Mouse (Mus musculus) urinary bladder, adult 2 months (tissue): Measurements from ENCODE around the gene Vangl2. TPM values are rescaled to one million over a fixed set of nuclear protein-coding genes. Genes with fewer than 3 reads are reported as not detected.

Source experiments
- DNase-seq: peaks from one replicate; pipeline ENCODE4 v3.0.0; 2022; ENCODE audit warnings: low spot score
- polyA plus RNA-seq: library from polyadenylated mRNA; depleted of rRNA; stranded (reverse); fragments of >200 nt; gene quantifications from 2 replicates; pipeline ENCODE4 v1.2.3, GENCODE M21; 2012; rRNA removed

Vangl2 gene
- polyA plus RNA-seq, 1 experiment, result 3.7 TPM

DNA sequence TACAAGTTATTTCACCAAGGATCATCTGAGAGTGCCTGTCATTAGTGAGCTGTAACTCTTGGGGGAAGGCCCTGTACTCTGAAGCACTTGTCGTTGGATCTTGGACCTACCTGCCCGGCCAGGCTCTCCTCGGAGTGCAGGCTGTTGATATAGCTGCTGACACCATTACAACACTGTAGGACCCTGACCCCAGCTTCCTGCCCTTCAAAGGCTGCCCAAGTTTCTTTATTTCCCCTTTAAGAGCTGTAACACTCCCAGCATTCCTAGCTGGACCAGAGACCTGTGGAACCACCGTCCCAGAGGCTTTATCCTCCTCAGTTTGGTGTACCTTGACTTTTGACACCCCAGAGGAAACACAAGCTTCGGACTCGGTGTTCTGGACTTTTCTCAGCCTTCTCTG is 59.0 kb downstream of the Vangl2 start:
- no peak for DNase-seq

DNA sequence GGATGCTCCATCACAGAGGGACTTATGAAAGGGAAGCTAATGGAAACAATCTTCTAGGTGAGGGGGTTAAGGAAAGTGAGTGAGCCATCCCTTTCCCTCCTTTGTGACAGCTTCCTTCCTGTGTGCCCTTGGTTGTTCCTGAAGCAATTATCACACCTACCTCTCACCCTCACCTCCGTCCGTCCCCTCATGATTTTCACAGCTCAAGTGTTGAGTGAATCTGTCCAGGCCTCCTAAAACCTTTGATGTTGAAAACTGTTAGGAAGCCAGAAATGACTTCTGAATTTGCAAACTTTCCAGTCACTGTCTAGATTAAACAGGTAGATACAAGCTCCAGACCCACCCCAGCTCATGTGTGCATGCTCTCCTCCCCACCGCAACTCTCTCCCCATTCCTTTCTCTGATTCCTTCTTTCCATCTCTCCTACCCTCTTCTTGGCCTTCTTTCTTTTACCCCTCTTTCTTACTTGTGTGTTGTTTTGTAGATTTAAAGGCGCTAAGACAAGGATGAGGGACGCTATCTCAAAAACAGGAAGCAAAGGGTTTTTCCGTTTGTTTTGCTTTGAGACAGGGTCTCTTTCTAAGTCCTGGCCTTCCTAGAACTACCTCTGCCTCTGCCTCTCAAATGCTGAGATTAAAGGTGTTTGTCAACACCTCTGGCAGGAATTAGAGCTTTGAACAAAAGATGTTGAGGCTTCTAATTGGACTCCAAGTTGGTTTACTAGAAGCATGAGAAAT is 62.0 kb downstream of the Vangl2 start:
- DNase-seq, result no peak

DNA sequence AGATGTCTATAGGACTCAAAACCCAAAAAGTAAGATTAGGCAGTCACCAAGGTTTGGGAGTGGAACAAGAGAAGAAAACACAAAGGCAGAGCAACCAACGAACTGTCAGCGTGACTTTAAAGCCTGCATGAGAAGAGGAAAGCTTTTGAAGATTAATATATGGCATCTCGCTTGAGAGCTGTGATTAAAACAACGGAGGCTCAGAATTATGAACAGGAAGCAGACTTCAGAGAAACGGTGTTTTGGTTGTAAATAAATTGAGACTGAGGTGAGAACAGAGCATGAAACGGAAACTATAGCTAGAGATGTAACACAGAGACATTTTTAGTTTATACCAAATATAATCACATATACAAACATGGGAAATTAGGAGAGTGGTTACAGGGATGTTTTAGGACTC is 64.6 kb downstream of the Vangl2 start:
- DNase-seq, result no peak

DNA sequence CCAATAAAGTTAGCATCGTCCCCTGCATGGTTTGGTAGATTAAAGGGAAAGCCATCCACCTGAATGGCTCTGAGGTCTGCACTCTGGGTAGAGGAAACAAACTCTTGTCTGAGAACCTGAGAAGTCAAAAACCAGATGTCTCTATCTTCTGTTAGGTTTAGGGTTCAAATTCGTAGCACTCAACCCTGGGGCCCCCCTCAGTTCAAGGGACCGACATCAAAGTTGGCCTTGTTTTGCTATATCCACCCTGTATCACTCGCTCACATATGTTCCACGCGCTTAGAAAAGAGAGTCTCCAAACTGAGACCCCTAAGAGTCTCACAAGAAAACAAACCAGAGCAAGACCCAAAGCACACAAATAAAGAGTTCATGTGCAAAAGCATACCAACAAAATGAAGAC is 66.5 kb downstream of the Vangl2 start:
- no peak for DNase-seq

DNA sequence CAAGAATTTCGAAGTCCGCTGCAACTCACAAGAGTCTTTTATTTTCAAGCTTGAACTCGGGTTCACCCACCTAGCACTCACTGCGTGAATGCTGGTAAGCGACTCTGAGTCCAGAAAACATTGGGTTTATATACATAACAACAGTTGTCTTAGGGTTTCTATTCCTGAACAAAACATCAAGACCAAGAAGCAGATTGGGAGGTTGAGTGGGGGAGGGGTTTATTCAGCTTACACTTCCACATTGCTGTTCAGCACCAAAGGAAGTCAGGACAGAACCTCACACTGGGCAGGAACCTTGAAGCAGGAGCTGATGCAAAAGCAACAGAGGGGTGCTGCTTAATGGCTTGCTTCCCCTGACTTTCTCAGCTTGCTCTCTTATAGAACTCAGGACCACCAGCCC is 67.5 kb downstream of the Vangl2 start:
- no peak for DNase-seq

DNA sequence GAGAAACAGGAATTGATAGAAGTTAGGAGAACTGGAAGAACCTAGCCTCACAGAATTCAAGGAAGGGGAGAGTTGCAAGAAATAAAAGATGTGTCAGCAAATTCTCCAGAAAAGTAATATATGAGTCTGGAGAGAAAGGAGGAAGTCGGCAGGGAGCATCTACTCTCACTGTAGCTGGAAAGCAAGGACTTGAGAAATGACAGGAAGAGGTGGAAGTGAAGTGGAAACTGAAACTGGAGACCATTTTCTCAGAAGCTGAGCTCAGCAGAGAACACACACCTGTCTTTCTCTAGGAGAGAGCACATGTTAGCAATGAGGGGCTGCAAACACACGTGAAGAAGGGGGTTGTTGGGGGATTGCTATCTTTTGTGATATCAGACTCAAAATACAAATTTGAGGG is 70.8 kb downstream of the Vangl2 start:
- DNase-seq, result no peak

DNA sequence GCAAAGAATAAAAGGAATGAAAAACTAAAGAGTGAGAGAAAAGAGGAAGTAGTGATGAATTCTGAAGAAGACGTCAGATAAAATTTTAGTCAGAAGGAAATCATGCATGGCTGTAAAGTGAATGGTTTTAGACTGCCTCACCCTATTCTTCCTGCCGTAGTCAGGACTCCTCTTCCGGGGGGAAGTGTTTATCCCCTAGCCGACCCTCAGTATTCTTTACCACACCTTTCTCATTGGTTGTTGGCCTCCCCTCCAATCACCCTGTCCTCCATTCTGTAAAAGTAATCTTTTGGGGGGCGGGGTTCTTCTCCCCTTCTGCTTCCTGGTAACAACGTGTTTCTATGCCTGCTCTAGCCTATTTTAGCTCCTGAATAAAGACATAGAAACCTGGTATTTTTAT is 73.2 kb downstream of the Vangl2 start:
- DNase-seq, result no peak

Other genes starting within 250 kb of the Vangl2 start
- 5.1 and 5.6 TPM in 2 replicates for gene Cd84, start 188.7 kb downstream of the Vangl2 start, polyA plus RNA-seq
- 0.28 TPM in 2 replicates for gene Gm10521, start 132.8 kb downstream of the Vangl2 start, polyA plus RNA-seq
- gene Slamf6, start 110.9 kb downstream of the Vangl2 start, polyA plus RNA-seq, result 0.43 and 0.70 TPM in 2 replicates
- not detected in 2 replicates for gene Nhlh1, start 29.1 kb upstream of the Vangl2 start, polyA plus RNA-seq
- gene Copa, start 54.1 kb upstream of the Vangl2 start, polyA plus RNA-seq, result 84.9 and 135 TPM in 2 replicates
- gene Ncstn, start 54.4 kb upstream of the Vangl2 start, polyA plus RNA-seq, result 94.8 and 100.0 TPM in 2 replicates
- gene Pex19, start 98.3 kb upstream of the Vangl2 start, polyA plus RNA-seq, result 89.4 and 89.6 TPM in 2 replicates
- 115 and 118 TPM in 2 replicates for gene Dcaf8, start 119.6 kb upstream of the Vangl2 start, polyA plus RNA-seq
- gene Pea15a, start 178.4 kb upstream of the Vangl2 start, polyA plus RNA-seq, result 165 and 166 TPM in 2 replicates
- gene Casq1, start 191.4 kb upstream of the Vangl2 start, polyA plus RNA-seq, result 3.2 and 3.3 TPM in 2 replicates
- not detected in 2 replicates for gene Atp1a4, start 230.0 kb upstream of the Vangl2 start, polyA plus RNA-seq
- gene Igsf8, start 233.2 kb upstream of the Vangl2 start, polyA plus RNA-seq, result 54.7 and 60.0 TPM in 2 replicates